ENCODE assay signal across 12 mouse cellular contexts in the genomic region with DNA sequence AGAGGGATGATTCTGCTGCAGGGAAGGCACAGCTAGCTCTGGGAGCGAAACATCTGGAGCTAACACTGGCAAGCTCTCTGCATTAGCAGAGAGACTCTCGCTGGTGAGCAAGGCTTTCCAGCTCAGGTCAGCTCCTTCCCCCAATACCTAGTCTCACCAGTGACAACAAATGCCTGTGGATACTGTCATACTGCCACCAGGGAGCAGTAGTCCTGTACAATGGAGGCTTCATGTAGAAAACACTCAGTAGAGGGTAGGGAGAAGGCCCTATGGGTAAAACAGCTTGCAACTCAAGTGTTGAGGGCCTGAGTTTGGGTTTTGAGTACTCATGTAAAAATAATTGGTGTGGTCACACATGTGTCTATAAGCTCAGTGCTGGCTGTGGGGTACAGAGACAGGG.
A peak's percentile ranks its signal among the peaks of the same experiment; 100 is the strongest.
DNase-seq lines count a peak whose midpoint lies in the region; TF ChIP-seq lines count a peak whose summit lies in the region.
"Had no signal": no experiment of that assay in that cellular context is flagged by ENCODE, and none has a peak within 500 bp of the region (broad histone marks: within the 10 kb centered on the region; RNA-seq: fewer than 3 reads in every experiment).

No protein-coding gene starts in this region.

- no peak overlapping the region for H3K27ac ChIP-seq in left cerebral cortex, adult 2 months
- H3K27ac ChIP-seq: embryonic facial prominence, embryonic 12.5 days; hindbrain, embryonic 13.5 days; neural tube, embryonic 12.5 days had no signal

- TF ChIP-seq CTCF in left cerebral cortex, adult 2 months (IDR thresholded peaks at IDR 0.05) = peak; percentile 42

- DNase-seq in left cerebral cortex, adult 2 months (ENCODE audit: extremely low spot score in 1 of 2, low spot score in 2 of 2) = no peak
- no peak for DNase-seq in left cerebral cortex, adult 8-10 months (ENCODE audit: low spot score in 2 of 2)
- DNase-seq in B cell, adult 2 months = peak; percentile 35 to 39
- DNase-seq in CD4-positive, CD25-positive, alpha-beta regulatory T cell, adult 2 months (ENCODE audit: low read depth, low spot score) = peak; percentile 64
- DNase-seq in induced T-regulatory cell, adult 2 months (ENCODE audit: low read depth) = peak; percentile 45
- no peak for DNase-seq in right cerebral cortex, postnatal 36 days (ENCODE audit: low spot score in 2 of 2)
- no peak for DNase-seq in gastrocnemius, postnatal 10 days
- DNase-seq in embryo, embryonic 10 days (ENCODE audit: low spot score) = no peak
- DNase-seq: gastrocnemius, postnatal 25 days had no signal

- intact Hi-C loops in left cerebral cortex, adult 2 months (cut with DNase I) = loop anchor here (5.0 kb wide), 1 partner anchor 536 kb away; no protein-coding TSS in a partner anchor

- no peak overlapping the region for H3K4me3 ChIP-seq in left cerebral cortex, adult 2 months
- H3K4me3 ChIP-seq: embryonic facial prominence, embryonic 12.5 days; hindbrain, embryonic 13.5 days; neural tube, embryonic 12.5 days had no signal

Comparison
In these comparisons a context has a peak if more than half of its experiments do, and no peak if none do; other contexts are left out.
1. DNase-seq: peak in B cell, adult 2 months (2 of 2), CD4-positive, CD25-positive, alpha-beta regulatory T cell, adult 2 months (single experiment) and induced T-regulatory cell, adult 2 months (single experiment); none in left cerebral cortex, adult 2 months (0 of 2), left cerebral cortex, adult 8-10 months (0 of 2), right cerebral cortex, postnatal 36 days (0 of 2), gastrocnemius, postnatal 10 days (single experiment) and embryo, embryonic 10 days (single experiment).